Mouse (Mus musculus) heart, adult 2 months (tissue): Measurements from ENCODE around the gene Cdyl2.

ENCODE experiments used
- CTCF ChIP-seq: fragments of 200-600 bp; IDR thresholded peaks from 2 replicates; pipeline ENCODE4 v1.8.1; 2022; ENCODE audit warnings: antibody characterized with exemption, mild to moderate bottlenecking, moderate library complexity
- POLR2A ChIP-seq: fragments of 200-500 bp; IDR thresholded peaks from 2 replicates; pipeline ENCODE4 v1.6.1; 2011; ENCODE audit warnings: mild to moderate bottlenecking, low read depth, low read length, control low read depth; ENCODE audit not compliant: insufficient read depth

GRCm38 (mm10) chr8:116770756-116771155 lies 38.0 kb upstream of the Cdyl2 start:
- TF ChIP-seq CTCF (no peak), POLR2A (no peak)
